8 mouse cellular contexts compared by ENCODE assay signal in genomic region chr11:45943891-45944642, GRCm38 (mm10). TPM values are rescaled to one million over a fixed set of nuclear protein-coding genes. Genes with fewer than 3 reads are reported as not detected.
DNase-seq lines count a peak whose midpoint lies in the region; ATAC-seq and TF ChIP-seq lines count a peak whose summit lies in the region.

No protein-coding gene starts in this region.

- POLR2A ChIA-PET in Patski (lab: Charles Lee), result interaction anchor here (0.7 to 1.0 kb wide), 2 partner anchors 10 to 288 kb away, joined by 3 read pairs; no protein-coding TSS in a partner anchor

- peak overlapping the region; percentile 92 for H3K9ac ChIP-seq in liver, embryonic 12.5 days

- H3K27ac ChIP-seq in hindbrain, embryonic 10.5 days, result peak overlapping the region; percentile 93
- peak overlapping the region; percentile 69 for H3K27ac ChIP-seq in liver, embryonic 12.5 days
- H3K27ac ChIP-seq in olfactory bulb, adult 2 months (ENCODE audit: insufficient read depth, low read depth, low read length), result no peak overlapping the region

- no peak for TF ChIP-seq POLR2A in lung, adult 2 months (IDR thresholded peaks at IDR 0.05; ENCODE audit: borderline replicate concordance, extremely low read depth, low read depth, low read length)
- TF ChIP-seq POLR2A in olfactory bulb, adult 2 months (IDR thresholded peaks at IDR 0.05; ENCODE audit: insufficient read depth, low read depth, low read length), result no peak

- CTCF ChIA-PET in Patski (lab: Charles Lee), result interaction anchor here (0.9 to 3.9 kb wide), 5 partner anchors 8 to 17 kb away, joined by 3 to 21 read pairs (median 4); partner anchors contain the start of gene Thg1l

- H3K36me3 ChIP-seq in hindbrain, embryonic 10.5 days, result peaks cover 37% of the 10 kb centered on the region
- H3K36me3 ChIP-seq in liver, embryonic 12.5 days, result peaks cover 23% of the 10 kb centered on the region

- WGBS in lung, adult 2 months, result 2% methylated on average over 47 of the region's 49 CpGs
- WGBS in hindbrain, embryonic 10.5 days, result under 1% methylated on average over 49 of the region's 49 CpGs
- under 1% methylated on average over 49 of the region's 49 CpGs for WGBS in liver, embryonic 12.5 days (ENCODE audit: insufficient replicate concordance)
- under 1% methylated on average over 49 of the region's 49 CpGs for WGBS in olfactory bulb, adult 2 months

- no peaks in the 10 kb centered on the region; the same call in 1 of the 2 replicates for H3K4me1 ChIP-seq in lung, adult 2 months (ENCODE audit: control insufficient read depth, insufficient read depth, low read length)
- peaks cover 17% of the 10 kb centered on the region for H3K4me1 ChIP-seq in hindbrain, embryonic 10.5 days (replicated peaks)
- peaks cover 23% of the 10 kb centered on the region for H3K4me1 ChIP-seq in liver, embryonic 12.5 days
- peaks cover 12% of the 10 kb centered on the region; the same call in 1 of the 2 replicates for H3K4me1 ChIP-seq in olfactory bulb, adult 2 months (ENCODE audit: control insufficient read depth, insufficient read depth, low read length)

- ATAC-seq in Patski, result peak; percentile 52
- peak; percentile 4 for ATAC-seq in liver, embryonic 12.5 days

- H3K27me3 ChIP-seq in Patski, result no peaks in the 10 kb centered on the region
- no peaks in the 10 kb centered on the region for H3K27me3 ChIP-seq in hindbrain, embryonic 10.5 days (ENCODE audit: insufficient read depth, poor library complexity, severe bottlenecking)
- H3K27me3 ChIP-seq in liver, embryonic 12.5 days (replicated peaks), result no peaks in the 10 kb centered on the region

- H3K4me3 ChIP-seq in lung, adult 2 months (replicated peaks; ENCODE audit: extremely low read depth, low read depth, low read length), result peak overlapping the region; percentile 88
- H3K4me3 ChIP-seq in hindbrain, embryonic 10.5 days, result peak overlapping the region; percentile 94
- peak overlapping the region; percentile 78 for H3K4me3 ChIP-seq in liver, embryonic 12.5 days
- peak overlapping the region; percentile 78 for H3K4me3 ChIP-seq in olfactory bulb, adult 2 months (ENCODE audit: insufficient read depth, low read depth, low read length)

- in situ Hi-C loops in Patski (cut with MboI; ENCODE audit: low pct_unique_long_range_greater_than_20kb), result no loop called here

- H3K4me2 ChIP-seq in liver, embryonic 12.5 days, result peak overlapping the region; percentile 94

- no peaks in the 10 kb centered on the region for H3K9me3 ChIP-seq in hindbrain, embryonic 10.5 days
- no peaks in the 10 kb centered on the region for H3K9me3 ChIP-seq in liver, embryonic 12.5 days (replicated peaks)

- DNase-seq in lung, adult 2 months, result peak; percentile 14
- DNase-seq in lung, adult 18-20 months, result no peak
- no peak for DNase-seq in Patski (ENCODE audit: low read depth, low spot score)
- peak; percentile 41 for DNase-seq in embryo, embryonic 10.5 days (ENCODE audit: low spot score)
- peak; percentile 23 for DNase-seq in hindbrain, embryonic 10.5 days (ENCODE audit: low spot score)
- DNase-seq in layer of hippocampus, adult 8-10 months (ENCODE audit: low spot score in 2 of 2), result no peak

- no peak for TF ChIP-seq CTCF in lung, adult 2 months (IDR thresholded peaks at IDR 0.05; ENCODE audit: insufficient read depth, low read length)
- no peak for TF ChIP-seq CTCF in Patski (IDR thresholded peaks at IDR 0.05)
- TF ChIP-seq CTCF in olfactory bulb, adult 2 months (IDR thresholded peaks at IDR 0.05; ENCODE audit: insufficient read depth, low read depth, low read length), result no peak

RNA-seq across cellular contexts. Expression of gene Lsm11, which starts 0.7 kb away (rescaled TPM):
- 2.4 and 2.7 TPM in 2 replicates for polyA plus RNA-seq in lung, adult 2 months (2012; rRNA removed)
- polyA plus RNA-seq in Patski (2021), result 4.3 TPM
- polyA plus RNA-seq in hindbrain, embryonic 10.5 days (2016; fragmentation: Nextera tagmentation; extraction: Ambion mirVana), result 8.0 and 8.7 TPM in 2 replicates
- polyA plus RNA-seq in liver, embryonic 12.5 days (2016; fragmentation: Nextera tagmentation; extraction: Ambion mirVana), result 6.4 and 6.6 TPM in 2 replicates
- polyA plus RNA-seq in olfactory bulb, adult 2 months (2012; ENCODE audit: insufficient read depth, insufficient read length, low replicate concordance, missing spikeins), result not detected in 2 replicates
- total RNA-seq in layer of hippocampus, adult 8-10 months (2022), result 10 to 100 TPM; 24.5 to 26.7 (median 25.8) TPM

RNA-seq across cellular contexts. Expression of gene Thg1l, which starts 11.2 kb away (rescaled TPM):
- polyA plus RNA-seq in lung, adult 2 months (2012; rRNA removed), result 2.8 and 8.3 TPM in 2 replicates
- 9.6 TPM for polyA plus RNA-seq in Patski (2021)
- polyA plus RNA-seq in hindbrain, embryonic 10.5 days (2016; fragmentation: Nextera tagmentation; extraction: Ambion mirVana), result 13.5 and 15.6 TPM in 2 replicates
- polyA plus RNA-seq in liver, embryonic 12.5 days (2016; fragmentation: Nextera tagmentation; extraction: Ambion mirVana), result 10.2 and 11.0 TPM in 2 replicates
- not detected in 2 replicates for polyA plus RNA-seq in olfactory bulb, adult 2 months (2012; ENCODE audit: insufficient read depth, insufficient read length, low replicate concordance, missing spikeins)
- total RNA-seq in layer of hippocampus, adult 8-10 months (2022), result 10 to 100 TPM in 1 of 4 experiments, 1 to 10 TPM in 3; 7.4 to 10.8 (median 9.2) TPM

RNA-seq across cellular contexts. Expression of gene Sox30, which starts 36.0 kb away (rescaled TPM):
- polyA plus RNA-seq in lung, adult 2 months (2012; rRNA removed), result 0.09 and 0.18 TPM in 2 replicates
- not detected for polyA plus RNA-seq in Patski (2021)
- 0.14 TPM in 1 of 2 replicates, not detected in the other for polyA plus RNA-seq in hindbrain, embryonic 10.5 days (2016; fragmentation: Nextera tagmentation; extraction: Ambion mirVana)
- polyA plus RNA-seq in liver, embryonic 12.5 days (2016; fragmentation: Nextera tagmentation; extraction: Ambion mirVana), result 0.06 TPM in 2 replicates
- not detected in 2 replicates for polyA plus RNA-seq in olfactory bulb, adult 2 months (2012; ENCODE audit: insufficient read depth, insufficient read length, low replicate concordance, missing spikeins)
- under 1 TPM in 3 of 4 experiments, not detected in 1; 0.17 to 0.31 (median 0.27) TPM for total RNA-seq in layer of hippocampus, adult 8-10 months (2022)

Comparison
In these comparisons a context has a peak if more than half of its experiments do, and no peak if none do; other contexts are left out.
1. DNase-seq: peak in lung, adult 2 months (single experiment), embryo, embryonic 10.5 days (single experiment) and hindbrain, embryonic 10.5 days (single experiment); none in lung, adult 18-20 months (0 of 2), Patski (single experiment) and layer of hippocampus, adult 8-10 months (0 of 2).
2. Peak in every context shown above with its lines, with median percentiles within 50 percentile points of each other: H3K4me3 ChIP-seq.